Mouse (Mus musculus) urinary bladder, postnatal 10 days (tissue): ENCODE results near the gene Zfp451.
"Not testable (repeated sequence)": the region's sequence is repeated elsewhere in the genome, so short reads cannot be mapped to it uniquely, and the experiment has no call there.

Experiments
- DNase-seq: peaks from one replicate; pipeline ENCODE4 v3.0.0; 2022; ENCODE audit warnings: low spot score

The Zfp451 gene

DNA sequence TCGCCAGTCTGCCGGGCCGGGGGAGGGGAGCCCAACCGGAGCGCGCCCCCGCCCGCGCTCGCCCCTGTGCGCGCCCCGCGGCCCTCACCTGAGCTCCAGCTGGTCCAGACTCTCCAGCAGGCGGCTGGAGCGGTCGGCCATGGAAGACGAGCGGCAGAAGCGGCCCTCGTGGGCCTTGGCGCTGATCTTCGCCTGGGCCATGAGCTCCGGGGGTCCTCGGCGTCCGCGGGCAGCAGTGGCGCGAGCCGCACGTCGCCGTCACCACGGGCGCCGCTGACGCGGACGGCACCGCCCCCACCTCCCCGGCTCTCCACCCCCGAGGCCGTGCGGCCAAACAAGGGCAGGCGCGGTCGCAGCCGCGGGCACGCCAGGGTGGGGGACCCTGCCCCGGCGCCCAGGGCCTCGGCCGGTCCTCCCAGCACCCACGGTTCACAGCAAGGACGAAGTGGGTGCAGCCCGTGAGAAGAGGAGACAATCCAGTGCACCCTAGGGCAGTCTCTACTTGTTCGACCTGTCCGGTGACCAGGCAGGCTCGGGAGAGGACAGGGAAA is 56.8 kb downstream of the Zfp451 start, which contains the start of gene Bag2:
Gene Bag2 (minus strand): TSS at position 305 of the 551 bp plus-strand sequence.
- DNase-seq: peak; percentile 22

DNA sequence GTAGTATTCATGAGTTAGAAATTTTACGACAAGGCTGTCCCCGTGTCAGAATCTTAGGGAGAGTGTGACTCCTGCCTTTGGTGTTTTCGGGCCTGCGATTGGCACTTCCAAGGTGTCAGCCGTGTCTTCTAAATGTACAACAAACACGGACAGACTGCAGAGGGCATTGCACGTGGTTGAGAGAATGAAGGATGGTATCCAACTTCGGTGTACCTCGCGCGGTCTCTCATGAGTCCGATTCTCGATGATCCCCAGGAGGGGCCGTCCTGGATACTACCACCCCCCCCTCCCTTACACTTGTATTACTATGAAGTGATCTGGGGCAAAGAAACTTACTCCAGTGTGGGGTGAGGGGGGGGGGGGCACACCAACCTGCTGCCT is 57.4 kb downstream of the Zfp451 start:
- no peak for DNase-seq

DNA sequence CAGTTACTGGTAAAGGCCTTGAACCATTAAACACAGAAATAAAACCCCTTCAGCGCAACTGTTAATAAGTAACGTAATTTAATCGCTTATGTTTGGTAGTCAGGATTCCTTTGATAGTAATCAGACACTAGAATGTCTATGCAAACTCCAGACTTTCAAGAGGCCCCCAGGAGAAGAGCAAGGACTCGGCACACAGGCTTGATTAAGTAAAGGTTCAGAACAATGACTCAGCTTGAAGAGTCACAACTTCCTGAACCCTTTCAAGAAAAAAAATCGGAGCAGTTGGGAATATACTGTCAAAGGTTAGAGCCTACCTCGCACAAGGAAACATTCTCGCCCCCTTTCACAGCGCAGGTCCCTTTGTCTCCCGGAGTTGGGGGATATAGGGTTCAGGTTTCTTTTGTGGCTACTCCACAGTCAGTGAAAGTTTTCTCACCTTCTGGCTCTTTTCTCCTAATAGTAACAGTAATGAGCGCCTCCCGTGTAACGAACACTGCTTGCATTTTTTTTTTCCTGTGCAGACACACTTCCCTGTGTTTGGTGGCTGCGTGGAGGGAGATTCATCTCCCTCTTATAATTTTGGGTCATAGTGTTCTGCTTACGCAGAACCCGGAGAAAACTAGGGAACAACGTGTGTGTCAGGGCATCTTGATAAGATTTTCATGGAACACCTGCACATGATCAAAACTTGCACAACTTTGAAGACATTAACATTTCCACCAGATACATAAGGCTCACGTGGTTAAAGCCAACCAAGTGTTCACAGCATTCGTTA is 58.0 kb downstream of the Zfp451 start:
- no peak for DNase-seq

DNA sequence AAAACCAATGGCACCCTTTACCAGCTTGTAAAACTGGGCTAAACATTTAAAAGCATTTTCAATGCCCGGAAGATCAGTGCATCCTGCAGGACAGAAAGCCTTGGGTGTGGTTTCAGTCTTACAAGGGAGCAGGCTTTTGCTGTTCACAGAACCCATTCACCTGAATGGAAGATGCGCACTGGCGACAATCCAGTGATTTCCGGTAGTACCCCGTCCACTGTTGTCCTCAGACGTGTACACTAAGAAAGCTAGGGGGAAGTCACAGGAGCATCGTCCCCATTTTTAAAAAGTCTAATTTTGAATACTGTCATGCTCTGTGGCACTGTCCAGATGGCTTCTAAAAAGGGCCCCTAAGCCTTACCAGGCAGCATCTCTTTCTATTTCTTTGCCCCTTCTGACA is 58.6 kb downstream of the Zfp451 start:
- no peak for DNase-seq

DNA sequence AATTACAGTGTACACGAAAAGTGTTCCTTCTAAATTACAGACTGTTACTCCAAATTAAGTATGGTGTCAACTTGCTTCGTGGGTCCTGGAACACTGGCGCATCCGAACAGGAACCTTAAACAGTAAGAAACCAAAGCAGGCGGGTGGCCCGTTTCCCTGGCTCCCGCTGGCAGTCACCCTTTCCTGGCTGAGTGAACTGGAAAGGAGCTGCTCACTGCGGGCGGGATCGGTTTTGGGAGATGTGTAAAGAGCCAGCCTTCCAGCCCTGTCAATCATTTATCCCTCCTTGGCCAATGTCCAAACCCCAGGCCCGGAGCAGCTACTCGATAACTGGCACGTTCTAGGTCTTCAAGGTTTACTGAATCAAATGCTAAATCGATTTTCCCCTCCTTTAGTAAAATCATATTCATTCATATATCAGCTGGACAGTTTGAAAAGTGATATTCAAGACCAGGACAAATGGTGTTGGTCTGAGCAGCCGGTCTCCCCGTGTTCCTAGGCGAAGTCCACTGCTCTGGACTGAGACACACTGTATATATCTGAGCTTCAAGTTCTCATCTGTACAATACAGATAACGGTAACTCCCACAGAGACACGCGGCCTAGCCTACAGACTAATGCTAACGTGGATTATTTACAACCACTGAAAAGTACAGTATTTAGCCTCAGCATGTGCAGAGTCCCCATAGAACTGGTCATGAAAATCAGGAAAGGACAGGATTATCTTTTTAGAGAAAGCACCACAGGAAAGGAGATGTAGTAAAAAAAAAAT is 59.2 kb downstream of the Zfp451 start:
- no peak for DNase-seq

DNA sequence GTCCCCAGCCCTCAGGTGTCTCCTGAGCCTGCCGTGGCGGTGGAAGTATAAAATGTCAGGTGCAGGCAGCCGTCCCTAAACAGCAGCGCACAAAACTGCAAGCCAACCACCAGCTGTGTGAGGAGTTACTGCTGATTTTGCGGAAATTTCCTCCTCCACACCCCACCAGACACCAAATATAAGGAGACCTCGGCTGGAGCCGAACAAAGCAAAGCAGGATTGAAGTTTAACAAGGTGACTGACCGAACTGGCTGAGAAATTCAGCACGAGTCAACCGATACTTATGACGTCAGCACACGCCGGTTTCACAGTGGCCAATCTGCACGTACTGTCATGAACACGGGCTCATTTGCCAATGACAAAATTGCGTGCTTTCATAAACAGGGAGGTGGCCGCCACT is 60.3 kb downstream of the Zfp451 start:
- DNase-seq: no peak

DNA sequence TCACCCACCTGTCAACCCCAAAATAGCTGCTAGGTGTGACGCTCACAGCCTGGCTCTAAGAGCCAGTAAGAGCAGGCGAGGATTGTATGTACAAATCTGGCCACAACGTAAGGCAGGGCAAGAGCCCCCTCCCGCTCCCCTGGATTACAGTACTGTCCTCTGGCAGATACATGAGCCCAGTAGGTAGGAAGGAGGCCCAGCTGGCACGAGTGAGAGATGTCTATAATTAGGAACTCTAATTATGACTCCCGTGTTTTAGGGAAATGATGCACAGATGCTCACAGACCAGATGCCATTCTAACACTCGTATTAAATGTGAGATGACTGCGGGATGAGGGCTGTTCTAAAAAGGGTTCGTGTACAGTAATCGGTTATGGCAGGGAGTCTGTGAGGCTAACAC is 63.1 kb downstream of the Zfp451 start:
- DNase-seq: no peak

DNA sequence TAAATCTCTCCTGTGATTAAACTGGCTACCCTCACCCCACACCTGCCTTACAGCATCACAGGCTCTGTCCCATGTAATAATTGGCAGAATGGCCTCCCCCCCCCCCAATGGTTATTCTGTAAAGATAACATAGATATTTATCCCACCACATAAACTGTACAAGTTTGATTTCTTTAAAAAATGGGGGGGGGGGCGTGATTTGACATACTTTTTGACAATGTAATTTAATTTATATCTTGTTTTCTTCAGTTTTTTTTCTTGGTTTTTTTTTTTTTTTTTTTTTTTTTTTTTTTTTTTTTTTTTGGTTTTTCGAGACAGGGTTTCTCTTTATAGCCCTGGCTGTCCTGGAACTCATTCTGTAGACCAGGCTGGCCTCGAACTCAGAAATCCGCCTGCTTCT is 64.7 kb downstream of the Zfp451 start:
- not testable (repeated sequence) for DNase-seq

DNA sequence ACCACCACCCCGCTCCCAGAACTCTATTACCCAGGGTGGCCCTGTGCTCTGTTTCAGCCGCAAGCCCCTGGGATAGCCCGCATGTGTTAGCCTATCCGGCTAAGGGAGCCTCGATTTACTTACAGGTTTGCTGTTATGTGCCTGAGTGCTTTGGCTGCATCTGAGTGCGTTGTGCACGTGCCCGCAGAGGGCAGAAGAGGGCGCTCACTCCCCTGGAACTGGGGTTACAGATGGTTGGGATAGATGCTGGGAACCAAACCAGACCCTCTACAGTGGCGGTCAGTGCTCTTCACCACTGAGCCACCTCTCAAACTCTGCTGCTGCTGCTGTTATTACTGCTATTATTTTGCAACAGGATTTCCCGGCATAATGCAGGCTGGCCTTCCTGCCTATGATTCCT is 65.3 kb downstream of the Zfp451 start:
- DNase-seq: no peak

DNA sequence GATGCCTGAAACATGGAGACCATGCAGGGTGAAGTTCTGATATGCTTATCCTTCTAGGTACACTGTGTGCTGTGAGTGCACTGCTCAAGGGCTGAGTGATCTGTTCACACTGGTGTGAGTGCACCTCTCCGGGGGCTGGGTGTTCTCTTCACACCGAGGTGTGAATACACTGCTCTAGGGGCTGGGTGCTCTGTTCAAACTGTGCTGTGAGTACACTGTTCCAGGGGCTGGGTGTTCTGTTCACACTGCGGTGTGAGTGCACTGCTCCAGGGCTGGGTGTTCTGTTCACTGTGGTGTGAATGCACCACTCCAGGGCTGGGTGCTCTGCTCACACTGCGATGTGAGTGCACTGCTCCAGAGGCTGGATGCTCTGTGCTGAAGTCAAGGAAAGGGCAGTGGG is 68.5 kb downstream of the Zfp451 start:
- no peak for DNase-seq

DNA sequence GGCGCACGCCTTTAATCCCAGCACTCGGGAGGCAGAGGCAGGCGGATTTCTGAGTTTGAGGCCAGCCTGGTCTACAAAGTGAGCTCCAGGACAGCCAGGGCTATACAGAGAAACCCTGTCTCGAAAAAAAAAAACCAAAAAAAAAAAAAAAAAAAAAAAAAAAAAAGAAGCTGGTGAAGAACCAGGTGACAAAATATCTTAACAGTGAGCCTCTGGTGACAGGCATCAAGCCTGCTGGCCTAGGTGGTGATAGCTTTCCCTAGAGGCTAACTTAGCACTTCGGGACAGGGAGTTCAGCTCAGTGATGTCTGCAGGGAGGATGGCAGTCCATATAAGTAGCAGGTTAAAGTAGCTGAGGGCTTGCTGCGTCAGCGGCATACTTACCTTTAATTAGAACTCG is 69.6 kb downstream of the Zfp451 start:
- not testable (repeated sequence) for DNase-seq

DNA sequence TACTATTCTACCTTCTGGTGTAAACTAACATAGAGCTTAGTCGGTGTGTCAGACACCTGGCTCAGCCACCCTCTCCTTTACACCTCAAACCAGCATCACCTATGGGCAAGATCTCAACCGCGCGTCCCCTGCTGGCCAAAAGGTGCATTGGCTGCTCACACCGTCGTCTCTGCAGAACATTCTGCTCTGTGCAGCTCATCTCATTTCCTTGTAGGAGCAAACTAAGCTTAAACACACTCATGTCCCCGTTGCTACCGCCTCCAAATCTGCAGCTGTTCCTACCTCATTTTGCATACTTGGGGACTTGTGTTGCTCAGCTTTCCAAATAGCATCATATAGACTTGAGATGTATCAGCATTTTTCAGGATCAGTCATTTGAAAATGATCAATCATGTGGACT is 71.5 kb downstream of the Zfp451 start:
- no peak for DNase-seq

DNA sequence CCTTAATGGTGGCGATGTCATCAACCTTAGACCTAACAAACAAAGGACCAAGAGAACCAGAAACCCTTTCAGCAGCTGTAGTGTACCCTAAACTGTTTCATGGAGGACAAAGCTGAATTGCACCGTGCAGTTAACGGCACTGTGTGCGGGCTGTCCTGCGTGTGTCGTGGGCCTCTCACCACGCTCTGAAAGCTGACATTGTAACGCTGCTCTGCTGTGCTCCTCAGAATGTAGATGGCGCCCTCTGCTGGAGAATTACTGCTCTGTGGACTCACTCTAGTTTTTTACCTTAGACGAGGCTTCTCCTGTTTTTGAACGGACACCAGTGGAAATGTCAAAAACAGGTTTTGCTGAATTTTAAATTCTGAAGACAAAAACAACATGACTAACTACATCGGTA is 75.1 kb downstream of the Zfp451 start:
- peak; percentile 44 for DNase-seq

DNA sequence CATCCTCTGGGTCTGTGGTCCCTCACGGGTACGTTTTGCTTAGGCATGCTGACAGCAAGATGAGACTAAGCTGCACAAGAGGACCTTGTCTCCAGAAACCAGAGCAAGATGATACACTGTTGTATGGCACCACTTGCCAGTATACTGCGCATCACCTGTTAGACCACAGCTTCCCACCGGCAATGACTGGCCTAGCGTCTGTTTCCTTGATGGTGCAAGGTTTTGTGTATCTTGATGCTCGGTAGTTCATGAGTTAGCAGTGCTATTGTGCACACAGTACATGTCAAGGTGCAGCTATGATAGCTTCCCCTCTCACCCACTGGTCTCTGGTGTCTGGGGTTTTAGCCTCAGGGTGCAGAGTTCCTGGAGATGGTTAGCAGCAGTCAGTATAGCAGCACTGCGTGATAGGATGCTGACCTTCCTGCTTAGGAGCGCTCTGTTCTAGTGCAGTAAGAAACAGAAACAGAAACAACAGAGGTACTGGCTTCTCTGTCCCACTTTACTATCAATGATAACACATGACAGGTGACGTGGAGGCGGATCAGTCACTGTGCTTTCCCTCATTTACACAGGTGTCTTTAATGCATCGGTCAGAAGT is 75.6 kb downstream of the Zfp451 start:
- no peak for DNase-seq

DNA sequence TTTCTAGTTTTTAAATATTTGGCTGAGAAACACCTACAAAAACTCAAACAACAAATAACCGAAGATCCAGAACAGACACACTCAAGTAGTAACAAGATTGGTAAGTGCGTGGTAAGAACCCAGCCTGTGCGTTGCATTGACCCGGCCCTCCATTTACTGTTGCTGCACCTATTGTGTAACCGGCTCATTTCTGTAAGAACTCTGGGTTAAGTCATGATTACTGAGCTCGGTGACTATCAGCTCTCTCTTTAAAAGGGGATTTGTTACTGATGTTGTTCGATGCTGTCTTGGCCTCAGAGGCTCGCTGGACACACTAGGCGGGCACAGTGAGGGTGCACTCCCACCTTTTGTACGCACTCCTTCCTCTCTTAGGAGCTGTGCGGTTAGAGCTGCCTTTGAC is 76.1 kb downstream of the Zfp451 start:
- no peak for DNase-seq

DNA sequence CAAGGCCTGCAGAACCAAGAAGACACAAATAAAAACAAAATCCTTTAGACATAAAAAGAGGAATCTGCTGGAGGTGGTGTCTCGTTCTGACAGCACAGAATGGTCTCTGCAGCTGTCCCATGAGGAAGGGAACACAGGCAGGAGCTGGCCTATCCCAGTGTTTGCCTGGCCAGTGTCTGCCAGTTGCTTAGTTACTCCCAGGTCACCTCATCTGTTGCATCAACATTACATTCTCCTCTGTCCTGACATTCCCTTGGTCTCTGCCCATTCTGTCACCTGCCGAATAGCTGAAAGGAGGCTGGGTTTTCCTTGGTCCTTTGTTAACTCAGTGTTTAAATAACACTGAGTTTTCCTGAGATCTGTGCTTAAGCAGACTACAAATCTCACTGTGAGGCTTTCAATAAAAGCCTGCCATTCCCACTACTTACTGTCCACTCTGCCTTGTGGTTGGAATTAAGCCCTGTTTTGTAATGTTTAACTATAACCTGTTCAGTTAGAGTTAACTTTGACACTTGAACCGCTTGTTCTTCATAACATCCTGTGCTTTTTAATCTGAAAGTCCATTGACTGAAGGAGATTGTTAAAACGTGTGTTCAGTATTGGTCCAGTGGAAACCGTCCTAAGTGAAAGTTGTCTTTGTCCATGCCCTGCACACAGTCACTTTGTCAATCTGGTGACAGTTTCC is 80.3 kb downstream of the Zfp451 start:
- DNase-seq: no peak

DNA sequence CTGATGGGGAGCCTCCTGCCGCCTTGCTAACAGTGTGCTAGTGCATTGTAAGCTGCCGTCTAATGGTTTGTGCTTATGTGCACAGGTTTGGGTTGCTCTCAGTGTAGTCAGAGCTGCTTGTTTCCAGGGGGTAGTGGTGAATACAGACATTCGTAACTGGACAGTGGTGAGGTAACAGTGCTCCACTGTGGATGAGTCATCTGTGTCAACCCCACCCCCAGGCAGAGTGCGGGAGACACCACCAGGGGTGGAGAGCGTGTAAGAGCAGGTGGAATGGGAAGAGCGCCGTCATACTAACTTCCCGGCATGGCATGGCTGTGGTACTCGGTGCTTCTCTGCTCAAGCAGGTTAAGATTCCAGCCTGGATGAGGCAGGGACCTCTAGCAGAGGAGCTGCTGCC is 81.4 kb downstream of the Zfp451 start:
- no peak for DNase-seq

DNA sequence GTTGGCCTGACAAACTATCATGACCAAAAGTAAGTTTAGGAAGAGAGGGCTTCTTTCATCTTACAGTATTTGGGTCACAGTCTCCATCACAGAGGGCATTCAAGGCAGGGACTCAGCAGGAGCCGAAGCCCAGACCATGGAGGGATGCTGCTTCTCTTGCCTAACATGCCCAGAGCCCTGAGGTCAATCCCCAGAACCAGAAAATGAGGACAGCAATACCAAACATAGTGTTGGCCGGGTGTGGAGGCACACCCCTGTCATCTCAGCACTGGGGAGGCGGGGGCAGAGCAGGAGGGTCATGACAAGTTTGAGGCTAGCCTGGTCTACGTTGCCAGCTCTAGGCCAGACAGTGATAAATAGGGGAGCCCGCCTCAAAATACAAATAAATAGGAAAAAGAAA is 89.3 kb downstream of the Zfp451 start:
- no peak for DNase-seq

DNA sequence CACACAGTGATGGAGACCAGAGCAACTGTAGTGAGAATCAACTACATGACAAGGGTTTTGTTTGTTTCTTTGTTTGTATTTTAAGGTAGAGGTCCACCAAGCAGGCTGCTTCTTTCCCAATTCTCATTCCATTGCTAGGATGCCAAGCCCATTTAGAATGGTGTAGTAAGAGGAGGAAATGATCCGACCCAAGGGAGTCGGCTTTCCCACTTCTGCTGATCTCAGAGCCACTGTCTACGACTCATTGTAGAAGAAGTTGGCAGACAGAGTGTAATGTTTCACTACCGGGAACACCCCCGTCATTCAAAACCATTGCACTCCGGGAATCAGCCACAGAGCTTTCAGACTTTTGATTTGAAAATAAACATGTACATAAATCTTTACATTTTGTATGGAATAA is 89.9 kb downstream of the Zfp451 start:
- DNase-seq: no peak

DNA sequence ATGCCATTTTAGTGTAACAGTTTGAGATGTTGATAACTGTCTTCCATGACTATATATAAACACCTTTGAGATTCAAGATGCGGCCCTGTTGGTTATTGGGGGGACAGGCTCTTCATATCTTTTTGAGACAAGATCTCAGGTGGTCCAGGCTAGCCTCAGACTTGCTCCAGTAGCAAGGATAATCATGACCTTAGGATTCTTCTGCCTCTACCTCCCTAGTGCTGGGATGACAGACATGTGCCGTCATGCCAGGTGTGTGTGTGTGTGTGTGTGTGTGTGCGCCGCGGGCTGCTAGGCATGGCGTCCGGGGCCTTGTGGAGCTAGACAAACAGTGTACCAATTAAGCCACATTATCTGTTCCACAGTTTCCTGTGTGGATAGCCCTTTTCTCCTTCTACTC is 93.4 kb downstream of the Zfp451 start:
- DNase-seq: no peak

DNA sequence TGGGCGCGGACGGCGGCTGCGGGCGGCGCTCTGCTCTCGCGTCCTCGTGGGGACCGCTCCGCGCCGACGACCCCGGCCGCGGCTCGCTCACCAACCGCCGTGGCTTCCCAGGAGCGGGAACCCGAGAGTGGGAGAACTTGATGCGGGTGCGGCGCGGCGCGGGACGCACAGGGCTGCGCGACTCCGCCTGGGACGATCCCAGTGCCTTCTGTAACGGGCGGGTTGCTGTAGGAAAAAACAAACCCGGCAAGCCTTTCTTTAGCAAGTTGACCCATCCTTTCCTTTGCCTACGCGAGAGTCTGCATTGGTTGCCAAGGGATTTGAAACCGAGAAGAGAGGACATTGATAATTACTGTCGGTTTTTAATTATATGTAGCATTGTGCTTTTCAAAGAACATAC is 94.2 kb downstream of the Zfp451 start:
- DNase-seq: no peak

DNA sequence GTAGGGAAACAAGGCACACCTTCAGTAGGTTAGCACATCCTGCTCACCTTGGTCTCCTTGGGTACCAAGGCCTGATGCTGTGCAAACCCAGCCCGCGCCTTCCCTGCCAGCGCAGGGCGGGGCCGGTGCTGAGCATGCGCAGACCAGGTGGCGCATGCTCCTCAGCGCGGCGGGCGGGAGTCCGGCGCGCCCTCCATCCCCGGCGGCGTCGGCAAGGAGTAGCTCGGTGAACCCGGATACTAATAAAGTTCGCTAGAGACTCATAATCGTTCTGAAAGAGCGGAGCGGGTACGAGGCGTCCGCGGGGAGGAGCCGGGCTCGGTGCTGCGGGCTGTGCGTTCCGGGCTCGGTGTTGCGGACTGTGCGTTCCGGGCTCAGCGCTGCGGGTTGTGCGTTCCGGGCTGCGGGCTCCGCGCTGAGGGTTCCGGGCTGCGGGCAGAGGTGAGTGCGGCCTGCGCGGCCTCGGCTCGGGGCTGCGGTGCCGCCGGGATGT is 94.6 kb downstream of the Zfp451 start, which contains the start of gene Rab23:
Gene Rab23 (plus strand): TSS at position 155 of the 493 bp plus-strand sequence.
- DNase-seq: peak; percentile 20
